In the genomic region with DNA sequence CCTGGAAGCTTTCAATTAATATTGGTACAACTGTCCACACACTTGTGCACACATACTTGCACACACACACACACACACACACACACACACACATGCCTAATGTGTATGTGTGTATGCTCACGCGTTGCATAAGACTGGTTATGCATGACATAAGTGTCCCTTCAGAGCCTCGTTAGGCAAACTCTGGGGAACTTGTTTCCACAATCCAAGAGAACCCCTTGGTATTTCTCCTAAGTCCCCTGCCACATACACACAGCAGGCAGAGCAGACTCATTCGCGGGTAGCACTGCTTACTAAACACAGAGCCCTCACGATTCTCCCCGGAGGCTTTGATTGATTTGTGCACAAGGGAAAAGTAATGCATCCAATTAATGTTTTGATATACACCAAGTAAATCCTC, we compare ENCODE assay signal across 31 mouse cellular contexts.
DNase-seq lines count a peak whose midpoint lies in the region; ATAC-seq and TF ChIP-seq lines count a peak whose summit lies in the region.
"Had no signal": no experiment of that assay in that cellular context is flagged by ENCODE, and none has a peak within 500 bp of the region (broad histone marks: within the 10 kb centered on the region; RNA-seq: fewer than 3 reads in every experiment).

No protein-coding gene starts in this region.

- TF ChIP-seq EP300 in lung, postnatal 0 days (IDR thresholded peaks at IDR 0.05): no peak

- no peaks in the 10 kb centered on the region for H3K4me1 ChIP-seq in forebrain, postnatal 0 days (ENCODE audit: insufficient read depth)
- H3K4me1 ChIP-seq in forebrain, embryonic 11.5 days (replicated peaks; ENCODE audit: control insufficient read depth, insufficient read depth, low read length): no peaks in the 10 kb centered on the region
- H3K4me1 ChIP-seq in embryonic facial prominence, embryonic 12.5 days: peaks cover 13% of the 10 kb centered on the region
- H3K4me1 ChIP-seq in limb, embryonic 12.5 days (replicated peaks): peaks cover 26% of the 10 kb centered on the region
- H3K4me1 ChIP-seq in lung, postnatal 0 days (ENCODE audit: insufficient read depth, low read depth, low read length): no peaks in the 10 kb centered on the region
- H3K4me1 ChIP-seq: heart, embryonic 12.5 days had no signal

- no peak overlapping the region for H3K4me3 ChIP-seq in forebrain, postnatal 0 days (ENCODE audit: low read depth, low read length)
- H3K4me3 ChIP-seq in forebrain, embryonic 11.5 days (ENCODE audit: low read depth, low read length): no peak overlapping the region
- H3K4me3 ChIP-seq in layer of hippocampus, adult 2 months: no peak overlapping the region
- H3K4me3 ChIP-seq in embryonic facial prominence, embryonic 12.5 days: no peak overlapping the region
- no peak overlapping the region for H3K4me3 ChIP-seq in limb, embryonic 12.5 days (replicated peaks)
- H3K4me3 ChIP-seq in lung, postnatal 0 days (ENCODE audit: low read depth, low read length): no peak overlapping the region
- H3K4me3 ChIP-seq: erythroblast, embryonic 14.5 days; forebrain, embryonic 12.5 days; heart, embryonic 12.5 days; liver, embryonic 13.5 days; midbrain, embryonic 13.5 days; myocyte had no signal

- no peaks in the 10 kb centered on the region for H3K36me3 ChIP-seq in forebrain, postnatal 0 days (ENCODE audit: insufficient read depth)
- no peaks in the 10 kb centered on the region for H3K36me3 ChIP-seq in forebrain, embryonic 11.5 days (ENCODE audit: control insufficient read depth, insufficient read depth, low read length)
- H3K36me3 ChIP-seq in embryonic facial prominence, embryonic 12.5 days: no peaks in the 10 kb centered on the region
- no peaks in the 10 kb centered on the region for H3K36me3 ChIP-seq in limb, embryonic 12.5 days
- no peaks in the 10 kb centered on the region for H3K36me3 ChIP-seq in lung, postnatal 0 days (ENCODE audit: insufficient read depth, low read length)
- H3K36me3 ChIP-seq: forebrain, embryonic 12.5 days; heart, embryonic 12.5 days; liver, embryonic 13.5 days; midbrain, embryonic 13.5 days had no signal

- H3K27me3 ChIP-seq in forebrain, postnatal 0 days (ENCODE audit: insufficient read depth, low read length): no peaks in the 10 kb centered on the region
- H3K27me3 ChIP-seq in forebrain, embryonic 11.5 days (ENCODE audit: control insufficient read depth, insufficient read depth, low read length): no peaks in the 10 kb centered on the region
- H3K27me3 ChIP-seq in embryonic facial prominence, embryonic 12.5 days: no peaks in the 10 kb centered on the region
- H3K27me3 ChIP-seq in limb, embryonic 12.5 days: no peaks in the 10 kb centered on the region
- H3K27me3 ChIP-seq in lung, postnatal 0 days (replicated peaks; ENCODE audit: insufficient read depth, low read length): no peaks in the 10 kb centered on the region
- H3K27me3 ChIP-seq: CH12.LX; forebrain, embryonic 12.5 days; heart, embryonic 12.5 days; liver, embryonic 13.5 days; midbrain, embryonic 13.5 days had no signal

- no peak for TF ChIP-seq CTCF in forebrain, postnatal 0 days (IDR thresholded peaks at IDR 0.05; ENCODE audit: low read depth)
- no peak for TF ChIP-seq CTCF in layer of hippocampus, adult 2 months (conservative IDR thresholded peaks at IDR 0.05)
- TF ChIP-seq CTCF in lung, postnatal 0 days (IDR thresholded peaks at IDR 0.05): no peak

- H3K9ac ChIP-seq in forebrain, postnatal 0 days: no peak overlapping the region
- H3K9ac ChIP-seq in forebrain, embryonic 11.5 days (ENCODE audit: low read length): no peak overlapping the region
- H3K9ac ChIP-seq in embryonic facial prominence, embryonic 12.5 days: no peak overlapping the region
- no peak overlapping the region for H3K9ac ChIP-seq in limb, embryonic 12.5 days (replicated peaks)
- H3K9ac ChIP-seq in lung, postnatal 0 days (replicated peaks; ENCODE audit: low read depth): no peak overlapping the region
- H3K9ac ChIP-seq: forebrain, embryonic 12.5 days; heart, embryonic 12.5 days; liver, embryonic 13.5 days; midbrain, embryonic 13.5 days had no signal

- WGBS in forebrain, postnatal 0 days: 35% methylated on average over 7 of the region's 7 CpGs
- 73% methylated on average over 7 of the region's 7 CpGs for WGBS in forebrain, embryonic 11.5 days
- WGBS in embryonic facial prominence, embryonic 12.5 days: 49% methylated on average over 7 of the region's 7 CpGs
- WGBS in limb, embryonic 12.5 days: 42% methylated on average over 7 of the region's 7 CpGs
- 65% methylated on average over 7 of the region's 7 CpGs for WGBS in lung, postnatal 0 days

- no peak; the same call in 1 of the 2 replicates for ATAC-seq in forebrain, postnatal 0 days
- no peak for ATAC-seq in forebrain, embryonic 11.5 days (replicated peaks; ENCODE audit: low FRiP score)
- ATAC-seq in embryonic facial prominence, embryonic 12.5 days (ENCODE audit: insufficient number of reproducible peaks, insufficient read depth, low FRiP score, low TSS enrichment): no peak
- 0 out of 2 replicates have a peak, but pooled peaks have one; percentile 24 for ATAC-seq in limb, embryonic 12.5 days (ENCODE audit: insufficient number of reproducible peaks, insufficient read depth, low FRiP score, low TSS enrichment, low read depth)
- no peak for ATAC-seq in lung, postnatal 0 days
- ATAC-seq: activated CD4-positive, CD25-positive, alpha-beta regulatory T cell, adult 4 months; intestine, embryonic 16.5 days; midbrain, embryonic 13.5 days had no signal

- H3K4me2 ChIP-seq in forebrain, postnatal 0 days (ENCODE audit: low read depth): no peak overlapping the region
- no peak overlapping the region for H3K4me2 ChIP-seq in forebrain, embryonic 11.5 days (ENCODE audit: low read depth, low read length, severe bottlenecking)
- H3K4me2 ChIP-seq in embryonic facial prominence, embryonic 12.5 days (replicated peaks): no peak overlapping the region
- H3K4me2 ChIP-seq in limb, embryonic 12.5 days: 0 out of 2 replicates have a peak overlapping the region, but pooled peaks have one; percentile 15
- H3K4me2 ChIP-seq in lung, postnatal 0 days (replicated peaks; ENCODE audit: low read depth, low read length): no peak overlapping the region
- H3K4me2 ChIP-seq: forebrain, embryonic 12.5 days; heart, embryonic 12.5 days; liver, embryonic 13.5 days; midbrain, embryonic 13.5 days had no signal

- no peaks in the 10 kb centered on the region for H3K9me3 ChIP-seq in forebrain, postnatal 0 days (ENCODE audit: low read length)
- no peaks in the 10 kb centered on the region for H3K9me3 ChIP-seq in forebrain, embryonic 11.5 days (ENCODE audit: control insufficient read depth, low read length)
- H3K9me3 ChIP-seq in embryonic facial prominence, embryonic 12.5 days: no peaks in the 10 kb centered on the region
- H3K9me3 ChIP-seq in limb, embryonic 12.5 days: no peaks in the 10 kb centered on the region
- no peaks in the 10 kb centered on the region for H3K9me3 ChIP-seq in lung, postnatal 0 days (ENCODE audit: low read length)
- H3K9me3 ChIP-seq: forebrain, embryonic 12.5 days; heart, embryonic 12.5 days; liver, embryonic 13.5 days; midbrain, embryonic 13.5 days had no signal

- no peak overlapping the region for H3K27ac ChIP-seq in forebrain, postnatal 0 days (ENCODE audit: low read depth, low read length)
- H3K27ac ChIP-seq in forebrain, embryonic 11.5 days (ENCODE audit: low read depth, low read length): no peak overlapping the region
- no peak overlapping the region for H3K27ac ChIP-seq in layer of hippocampus, adult 2 months
- H3K27ac ChIP-seq in embryonic facial prominence, embryonic 12.5 days: peak overlapping the region; percentile 43; the same call in 1 of the 2 replicates
- H3K27ac ChIP-seq in limb, embryonic 12.5 days: peak overlapping the region; percentile 54; the same call in 1 of the 2 replicates
- no peak overlapping the region for H3K27ac ChIP-seq in lung, postnatal 0 days (ENCODE audit: low read length)
- H3K27ac ChIP-seq: forebrain, embryonic 12.5 days; kidney, postnatal 0 days; liver, embryonic 13.5 days; macrophage; midbrain, embryonic 13.5 days had no signal

- peak; percentile 4 for DNase-seq in forebrain, postnatal 0 days
- DNase-seq in forebrain, embryonic 11.5 days (ENCODE audit: low spot score): no peak
- peak; percentile 1 to 4 for DNase-seq in layer of hippocampus, postnatal 14 days (ENCODE audit: low spot score in 2 of 2)
- DNase-seq in layer of hippocampus, adult 2 months (ENCODE audit: low spot score in 2 of 2): no peak
- no peak for DNase-seq in lung, postnatal 0 days (ENCODE audit: low spot score)
- DNase-seq in spleen, postnatal 14 days (ENCODE audit: low spot score in 2 of 2): no peak
- DNase-seq: adrenal gland, adult 2 months; adrenal gland, postnatal 36 days; cerebellum, adult 2 months; cerebellum, postnatal 14 days; gastrocnemius, postnatal 14 days; kidney, adult 8-10 months; kidney, postnatal 4 days; liver, embryonic 13.5 days; lung, adult 18-20 months; lung, postnatal 10 days; right cerebral cortex, adult 18-20 months; right cerebral cortex, postnatal 4 days; thymus, postnatal 4 days had no signal

Comparison
In these comparisons a context has a peak if more than half of its experiments do, and no peak if none do; other contexts are left out.
1. DNase-seq: peak in forebrain, postnatal 0 days (single experiment) and layer of hippocampus, postnatal 14 days (2 of 2); none in forebrain, embryonic 11.5 days (single experiment), layer of hippocampus, adult 2 months (0 of 2), lung, postnatal 0 days (single experiment) and spleen, postnatal 14 days (0 of 2).
2. H3K27ac ChIP-seq: peak in embryonic facial prominence, embryonic 12.5 days (single experiment) and limb, embryonic 12.5 days (single experiment); none in forebrain, postnatal 0 days (single experiment), forebrain, embryonic 11.5 days (single experiment), layer of hippocampus, adult 2 months (single experiment) and lung, postnatal 0 days (single experiment).